Mouse (Mus musculus) CD4-positive, CD25-positive, alpha-beta regulatory T cell, adult 2 months (primary cell): Measurements from ENCODE around the gene Slc35f1.

ENCODE experiments used
- DNase-seq: peaks from one replicate; pipeline ENCODE4 v3.0.0-alpha.2; 2012; ENCODE audit warnings: low read depth, low spot score

Gene Slc35f1

DNA sequence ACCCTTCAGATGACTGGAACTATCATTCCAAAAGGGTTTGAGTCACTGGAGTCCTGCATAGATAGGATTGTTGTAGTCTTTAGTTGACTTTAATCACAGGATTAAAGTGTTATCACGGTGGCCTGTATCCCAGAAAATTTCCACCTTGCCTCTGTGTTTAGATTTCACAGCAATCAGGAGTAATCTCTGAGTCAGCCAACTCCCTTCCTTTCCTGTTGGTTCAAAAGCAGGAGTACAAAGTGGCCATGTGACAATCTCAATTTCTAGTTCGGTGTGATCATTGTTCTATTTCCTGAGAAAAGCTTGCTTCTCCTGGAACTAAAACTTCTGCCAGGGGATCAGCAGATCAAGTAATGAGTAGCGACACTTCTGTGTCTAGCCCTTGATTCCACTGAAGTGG, 410.5 kb downstream of the Slc35f1 start:
- DNase-seq = no peak

DNA sequence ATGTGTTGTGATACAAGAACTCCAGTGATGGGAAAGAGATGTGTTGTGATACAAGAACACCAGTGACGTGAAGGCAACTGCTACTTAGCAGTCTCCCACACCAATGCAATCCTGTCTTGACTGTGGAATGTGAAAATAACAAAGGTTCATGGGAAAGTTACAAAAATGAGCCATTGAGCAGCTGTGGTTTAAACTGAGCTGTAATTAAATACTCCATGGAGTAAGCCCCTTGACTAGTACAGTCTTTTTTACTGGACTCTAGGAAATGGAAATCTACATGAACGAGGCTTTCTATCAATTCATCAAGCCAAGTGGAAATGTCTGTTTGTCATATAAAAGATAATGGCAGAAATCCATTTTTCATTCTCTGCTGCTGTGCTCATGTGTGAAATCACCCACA, 411.1 kb downstream of the Slc35f1 start:
- no peak for DNase-seq

DNA sequence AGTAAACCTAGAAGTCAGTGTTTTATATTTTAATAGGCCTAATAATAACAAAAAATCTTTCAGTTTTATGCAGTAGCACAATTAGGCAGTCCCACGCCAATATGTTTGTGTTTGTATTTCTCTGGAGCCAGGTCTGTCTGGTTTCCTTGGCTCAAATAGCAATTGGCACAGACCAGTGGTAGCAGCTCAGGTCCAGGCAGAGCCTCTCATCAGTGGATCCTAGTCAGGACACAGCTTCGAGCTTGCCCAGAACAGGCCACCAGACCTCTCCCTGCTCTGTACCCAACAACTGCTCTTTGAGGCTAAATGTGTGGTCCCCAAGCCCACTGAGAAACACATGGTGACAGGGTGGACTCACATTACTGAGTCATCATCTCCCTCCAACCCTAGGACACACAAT, 412.1 kb downstream of the Slc35f1 start:
- DNase-seq = no peak

DNA sequence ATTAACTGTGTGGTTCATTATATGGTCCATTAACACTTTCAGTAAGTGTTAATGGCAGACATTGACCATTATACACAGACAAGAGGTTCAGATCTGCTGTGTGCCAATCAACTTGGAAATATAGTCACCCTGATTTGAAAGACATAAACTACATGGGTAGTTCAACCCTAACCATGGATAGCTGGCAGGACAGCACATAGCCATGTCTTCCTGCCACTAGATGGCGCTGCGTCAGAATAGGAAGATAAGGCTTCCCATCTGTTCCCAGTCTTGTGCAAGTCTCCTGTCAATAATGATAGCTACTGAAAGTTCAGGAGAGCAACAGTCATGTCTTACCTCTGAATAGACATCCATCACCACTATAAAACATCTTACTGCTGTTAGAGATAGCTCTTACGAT, 424.7 kb downstream of the Slc35f1 start:
- DNase-seq = peak; percentile 55

DNA sequence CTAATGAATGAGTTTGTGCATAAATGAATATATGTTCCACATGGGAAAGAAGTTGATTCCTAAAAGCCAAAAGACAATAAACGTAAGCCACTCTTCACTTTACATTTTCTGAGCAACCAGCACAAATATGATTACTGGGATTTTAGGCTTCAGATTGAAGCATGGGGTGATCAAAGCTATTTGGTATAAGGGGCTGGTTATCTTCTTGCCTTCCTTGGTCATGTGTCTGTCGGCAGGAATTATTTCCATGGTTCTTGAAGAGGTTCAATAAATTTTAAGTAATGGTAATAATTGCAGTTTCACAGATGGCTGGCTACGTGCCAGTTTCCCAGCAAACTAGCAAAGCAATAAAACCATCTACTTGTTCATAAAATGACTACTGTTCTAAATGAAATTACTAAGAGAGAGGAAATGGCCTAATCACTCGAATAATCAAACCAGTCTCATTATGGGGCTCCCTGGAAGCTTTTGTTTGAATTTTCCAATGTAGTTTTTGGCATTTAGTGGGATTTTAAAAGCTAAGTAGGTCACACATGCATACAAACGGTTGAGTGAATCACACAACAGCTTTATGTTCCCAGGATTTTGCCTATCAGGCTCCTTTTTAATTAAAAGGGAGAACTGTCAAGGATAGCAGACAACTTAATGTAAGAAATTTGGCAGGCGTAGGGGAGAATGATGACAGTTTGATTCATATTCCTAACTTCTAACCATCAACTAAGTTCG, 425.5 kb downstream of the Slc35f1 start:
- no peak for DNase-seq

DNA sequence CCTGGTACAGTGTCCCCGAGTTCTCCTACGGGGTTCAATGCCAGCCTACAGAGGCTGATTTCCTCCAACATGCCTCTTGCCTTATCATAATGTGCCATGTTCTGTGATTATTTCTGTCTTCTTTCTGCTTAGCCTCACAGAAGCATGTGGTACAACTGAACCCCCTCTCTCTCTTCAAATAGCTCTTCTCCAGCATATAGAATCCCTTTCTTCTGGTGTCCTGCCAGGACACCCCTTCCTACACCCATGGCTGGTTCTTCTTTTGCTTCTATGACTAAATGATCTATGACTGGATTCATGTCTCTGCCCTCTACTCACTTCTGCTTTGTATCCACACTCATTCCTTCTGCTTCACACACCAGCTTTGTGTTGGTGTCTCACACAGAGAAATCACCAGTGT, 430.3 kb downstream of the Slc35f1 start:
- no peak for DNase-seq

DNA sequence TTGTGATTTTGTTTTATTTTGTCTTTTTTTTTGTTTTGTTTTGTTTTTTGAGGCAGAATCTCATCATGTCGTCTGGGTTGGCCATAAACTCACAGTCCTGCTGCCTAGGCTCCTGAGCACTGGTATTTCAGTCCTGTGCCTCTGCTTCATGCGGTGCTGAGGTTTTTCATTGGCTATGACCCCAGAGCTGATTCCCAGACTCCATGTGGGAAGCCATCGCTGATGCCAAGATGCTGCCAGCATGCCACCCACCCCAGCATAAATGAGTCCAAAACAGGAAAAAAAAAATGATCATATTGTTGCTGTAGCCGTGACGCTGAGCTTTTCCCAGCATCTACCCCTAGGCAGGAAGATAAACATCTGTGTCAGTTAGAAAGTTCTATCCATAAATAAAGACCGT, 434.0 kb downstream of the Slc35f1 start:
- DNase-seq = no peak

DNA sequence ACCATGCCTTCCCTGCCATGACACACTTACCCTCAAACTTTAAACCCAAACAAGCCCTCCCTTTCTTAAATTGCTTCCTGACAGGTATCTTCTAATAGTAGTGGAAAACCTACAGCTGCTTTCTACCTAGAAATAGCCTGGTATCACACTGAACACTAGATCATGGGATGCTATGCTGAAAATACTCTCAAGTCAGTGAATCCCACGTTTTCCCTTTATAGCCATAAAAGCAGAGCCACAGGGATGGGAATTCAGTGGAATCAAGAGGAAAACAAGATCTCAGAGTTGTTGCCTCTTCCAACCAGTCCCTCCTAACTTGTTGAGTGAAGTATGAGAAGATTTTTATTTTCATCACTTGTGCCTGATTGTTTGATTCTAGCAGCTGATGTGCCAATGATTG, 442.4 kb downstream of the Slc35f1 start:
- no peak for DNase-seq

DNA sequence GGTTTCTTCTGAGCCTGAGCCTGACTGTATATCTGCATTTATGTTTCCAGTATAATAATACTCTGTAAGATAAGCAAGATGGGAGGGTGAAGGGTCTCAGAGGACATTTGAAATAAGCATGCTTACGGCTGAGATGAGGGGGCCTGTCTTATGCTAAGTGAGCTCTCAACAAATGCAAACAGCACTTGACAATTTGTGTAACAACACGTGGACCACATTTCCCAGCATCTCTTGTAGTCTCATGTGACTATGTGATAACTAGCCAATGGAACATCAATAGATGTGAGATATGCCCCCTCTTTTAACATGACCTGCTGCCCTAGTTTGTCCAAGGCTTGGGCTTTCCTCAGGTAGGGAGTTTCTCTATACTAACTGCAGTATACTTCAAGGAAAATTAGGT, 460.0 kb downstream of the Slc35f1 start:
- no peak for DNase-seq

DNA sequence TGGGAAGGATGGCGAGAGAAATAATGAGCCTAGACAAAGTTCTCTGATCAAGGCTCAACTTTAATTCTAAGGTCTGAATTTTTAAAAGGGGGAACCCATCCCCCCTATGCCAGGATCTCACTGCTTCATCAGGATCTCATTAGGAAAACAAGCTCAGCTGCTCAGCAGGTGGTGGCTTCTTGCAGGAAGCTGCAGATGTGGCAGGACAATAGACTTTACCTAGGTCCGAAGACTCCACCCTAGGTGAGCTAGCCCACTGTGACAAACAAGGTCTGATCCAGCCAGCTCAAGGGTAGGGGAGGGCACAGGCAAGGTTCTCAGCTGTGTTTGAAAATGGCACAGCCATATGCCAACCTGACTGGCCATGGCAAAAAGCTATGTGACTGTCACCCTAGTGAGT, 460.6 kb downstream of the Slc35f1 start:
- DNase-seq = no peak

DNA sequence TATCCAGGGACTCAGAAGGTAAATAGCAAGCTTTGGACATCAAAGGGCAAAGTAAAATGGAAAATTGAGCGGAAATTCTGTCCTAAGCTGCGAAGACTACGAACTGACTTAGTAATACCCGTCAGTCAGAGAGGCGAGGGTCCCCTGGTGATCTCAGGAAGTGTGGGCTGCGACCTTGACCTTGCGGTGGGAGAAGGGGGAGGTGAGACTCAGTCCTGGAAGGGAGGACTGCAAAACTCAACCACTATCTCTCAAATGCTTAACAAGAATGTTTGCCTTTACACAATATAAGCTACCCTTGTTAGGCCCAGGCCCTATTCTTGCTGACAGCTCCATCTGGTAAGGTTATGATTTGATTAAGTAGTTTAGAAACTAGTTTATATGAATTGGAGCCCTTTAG, 466.0 kb downstream of the Slc35f1 start:
- no peak for DNase-seq

DNA sequence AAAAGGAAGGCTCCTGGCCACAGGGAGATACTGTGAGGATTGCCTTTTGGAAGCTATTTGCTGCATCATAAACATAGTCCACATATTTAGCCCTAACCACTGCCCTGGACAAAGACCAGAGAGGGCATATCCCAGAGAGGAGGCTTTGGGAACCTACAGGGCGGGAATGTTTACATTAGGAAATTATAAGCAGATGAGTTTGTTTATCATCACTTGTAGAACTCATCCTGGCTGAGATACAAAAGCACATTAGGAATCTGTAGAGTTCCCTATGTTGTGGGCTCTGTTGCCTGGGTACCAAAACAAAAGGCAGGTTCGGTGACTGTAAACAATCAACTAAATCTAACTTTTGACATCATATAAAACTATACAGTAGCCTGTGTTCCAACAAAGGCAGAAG, 467.4 kb downstream of the Slc35f1 start:
- DNase-seq = no peak
